In the genomic region with DNA sequence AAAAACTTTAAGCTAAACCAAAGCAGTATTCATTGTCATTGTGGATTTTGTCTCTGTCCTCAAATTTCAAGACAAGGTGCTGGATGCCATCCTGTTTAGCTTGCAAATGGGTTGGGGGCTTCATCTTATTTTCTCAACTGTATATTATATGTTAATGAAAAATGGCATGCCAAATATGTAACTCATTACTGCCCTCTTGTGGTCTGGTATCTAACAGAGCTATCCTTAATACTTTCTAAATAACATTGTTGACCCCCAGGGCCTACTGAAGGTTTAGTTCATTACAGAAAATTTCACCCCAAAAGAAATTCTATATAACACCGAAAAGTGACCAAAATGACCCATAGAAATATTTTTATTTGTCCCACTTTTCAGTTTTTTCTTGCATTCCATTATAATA, we compare ENCODE assay signal across 14 mouse cellular contexts. TPM values are rescaled to one million over a fixed set of nuclear protein-coding genes. Genes with fewer than 3 reads are reported as not detected.
DNase-seq lines count a peak whose midpoint lies in the region; TF ChIP-seq lines count a peak whose summit lies in the region.
"Had no signal": no experiment of that assay in that cellular context is flagged by ENCODE, and none has a peak within 500 bp of the region (broad histone marks: within the 10 kb centered on the region; RNA-seq: fewer than 3 reads in every experiment).

No protein-coding gene starts in this region.

- H3K27ac ChIP-seq in layer of hippocampus, adult 2 months, result no peak overlapping the region
- H3K27ac ChIP-seq: forebrain, embryonic 15.5 days; limb, embryonic 12.5 days; midbrain, embryonic 15.5 days; stomach, embryonic 15.5 days had no signal

- TF ChIP-seq CTCF in layer of hippocampus, adult 2 months (conservative IDR thresholded peaks at IDR 0.05), result peak; percentile 75

- DNase-seq in layer of hippocampus, adult 2 months (ENCODE audit: low spot score in 2 of 2), result no peak
- no peak for DNase-seq in layer of hippocampus, adult 8-10 months (ENCODE audit: low spot score in 2 of 2)
- DNase-seq in A20 (ENCODE audit: low read depth, low spot score) (peak; percentile 15), ES-CJ7 (ENCODE audit: low read depth, low spot score) (peak; percentile 30)
- DNase-seq in embryo, embryonic 10.5 days (ENCODE audit: low spot score), result peak; percentile 66
- DNase-seq in thymus, postnatal 14 days, result no peak
- DNase-seq in cerebellum, adult 9-11 months, result no peak
- no peak for DNase-seq in heart, adult 11 months
- DNase-seq: adrenal gland, adult 2 months; kidney, postnatal 25 days had no signal

- no peak overlapping the region for H3K4me3 ChIP-seq in layer of hippocampus, adult 2 months
- H3K4me3 ChIP-seq: forebrain, embryonic 15.5 days; limb, embryonic 12.5 days; midbrain, embryonic 15.5 days; stomach, embryonic 15.5 days had no signal

RNA-seq across cellular contexts. Expression of gene 2210017I01Rik, which starts 5.1 kb away (rescaled TPM):
- total RNA-seq in layer of hippocampus, adult 2 months (2021), result not detected
- total RNA-seq in layer of hippocampus, adult 8-10 months (2022), result not detected
- total RNA-seq: adrenal gland, adult 2 months had no signal

RNA-seq across cellular contexts. Expression of gene Smcp, which starts 13.4 kb away (rescaled TPM):
- not detected for total RNA-seq in layer of hippocampus, adult 2 months (2021)
- total RNA-seq in layer of hippocampus, adult 8-10 months (2022), result not detected
- total RNA-seq: adrenal gland, adult 2 months had no signal

RNA-seq across cellular contexts. Expression of gene Lce6a, which starts 19.3 kb away (rescaled TPM):
- not detected for total RNA-seq in layer of hippocampus, adult 2 months (2021)
- not detected for total RNA-seq in layer of hippocampus, adult 8-10 months (2022)
- total RNA-seq: adrenal gland, adult 2 months had no signal

RNA-seq across cellular contexts. Expression of gene Ivl, which starts 28.6 kb away (rescaled TPM):
- total RNA-seq in layer of hippocampus, adult 2 months (2021), result not detected
- not detected for total RNA-seq in layer of hippocampus, adult 8-10 months (2022)
- total RNA-seq: adrenal gland, adult 2 months had no signal

RNA-seq across cellular contexts. Expression of gene Lce1a1, which starts 45.9 kb away (rescaled TPM):
- total RNA-seq in layer of hippocampus, adult 2 months (2021), result not detected
- total RNA-seq in layer of hippocampus, adult 8-10 months (2022), result not detected
- total RNA-seq: adrenal gland, adult 2 months had no signal

Comparison
In these comparisons a context has a peak if more than half of its experiments do, and no peak if none do; other contexts are left out.
1. DNase-seq: peak in A20 (single experiment), ES-CJ7 (single experiment) and embryo, embryonic 10.5 days (single experiment); none in layer of hippocampus, adult 2 months (0 of 2), layer of hippocampus, adult 8-10 months (0 of 2), thymus, postnatal 14 days (single experiment), cerebellum, adult 9-11 months (single experiment) and heart, adult 11 months (single experiment).